24 mouse cellular contexts compared by ENCODE assay signal in genomic region chr10:53052521-53052920, GRCm38 (mm10).
DNase-seq lines count a peak whose midpoint lies in the region; ATAC-seq lines count a peak whose summit lies in the region.
"Had no signal": no experiment of that assay in that cellular context is flagged by ENCODE, and none has a peak within 500 bp of the region (broad histone marks: within the 10 kb centered on the region; RNA-seq: fewer than 3 reads in every experiment).

No protein-coding gene starts in this region.

- H3K4me3 ChIP-seq in kidney, embryonic 15.5 days (replicated peaks): no peak overlapping the region
- no peak overlapping the region for H3K4me3 ChIP-seq in kidney, embryonic 16.5 days (ENCODE audit: low read length)
- H3K4me3 ChIP-seq: embryonic facial prominence, embryonic 10.5 days; embryonic facial prominence, embryonic 12.5 days; forebrain, embryonic 13.5 days; forebrain, embryonic 15.5 days had no signal

- no peak overlapping the region for H3K27ac ChIP-seq in kidney, embryonic 15.5 days
- no peak overlapping the region for H3K27ac ChIP-seq in kidney, embryonic 16.5 days (ENCODE audit: low read length)
- H3K27ac ChIP-seq: embryonic facial prominence, embryonic 10.5 days; embryonic facial prominence, embryonic 12.5 days; forebrain, embryonic 13.5 days; forebrain, embryonic 15.5 days had no signal

- H3K36me3 ChIP-seq in kidney, embryonic 15.5 days: no peaks in the 10 kb centered on the region
- no peaks in the 10 kb centered on the region for H3K36me3 ChIP-seq in kidney, embryonic 16.5 days (ENCODE audit: insufficient read depth, low read length)
- H3K36me3 ChIP-seq: embryonic facial prominence, embryonic 10.5 days; embryonic facial prominence, embryonic 12.5 days; G1E had no signal

- H3K9me3 ChIP-seq in kidney, embryonic 15.5 days (replicated peaks): peaks cover 9% of the 10 kb centered on the region; the same call in 1 of the 2 replicates
- no peaks in the 10 kb centered on the region for H3K9me3 ChIP-seq in kidney, embryonic 16.5 days (ENCODE audit: low read length)
- H3K9me3 ChIP-seq: embryonic facial prominence, embryonic 12.5 days had no signal

- no peaks in the 10 kb centered on the region for H3K27me3 ChIP-seq in kidney, embryonic 15.5 days
- H3K27me3 ChIP-seq in kidney, embryonic 16.5 days (ENCODE audit: insufficient read depth, low read length): no peaks in the 10 kb centered on the region
- H3K27me3 ChIP-seq: CH12.LX; embryonic facial prominence, embryonic 12.5 days; forebrain, embryonic 13.5 days; forebrain, embryonic 15.5 days; Patski had no signal

- H3K9ac ChIP-seq in kidney, embryonic 15.5 days: no peak overlapping the region
- no peak overlapping the region for H3K9ac ChIP-seq in kidney, embryonic 16.5 days (replicated peaks; ENCODE audit: low read length)
- H3K9ac ChIP-seq: embryonic facial prominence, embryonic 12.5 days; forebrain, embryonic 13.5 days; forebrain, embryonic 15.5 days had no signal

- no peak for ATAC-seq in kidney, embryonic 15.5 days (replicated peaks; ENCODE audit: low FRiP score)
- no peak for ATAC-seq in kidney, embryonic 16.5 days (ENCODE audit: low FRiP score, low TSS enrichment)
- ATAC-seq: activated CD4-positive, CD25-positive, alpha-beta regulatory T cell, adult 4 months; CD4-positive, CD25-positive, alpha-beta regulatory T cell, adult 4 months; forebrain, embryonic 13.5 days; forebrain, embryonic 15.5 days; Patski had no signal

- no peaks in the 10 kb centered on the region for H3K4me1 ChIP-seq in kidney, embryonic 15.5 days
- no peaks in the 10 kb centered on the region for H3K4me1 ChIP-seq in kidney, embryonic 16.5 days (ENCODE audit: insufficient read depth, low read length)
- H3K4me1 ChIP-seq: embryonic facial prominence, embryonic 10.5 days; embryonic facial prominence, embryonic 12.5 days; forebrain, embryonic 13.5 days; forebrain, embryonic 15.5 days had no signal

- DNase-seq in kidney, adult 11 months: peak; percentile 15
- DNase-seq in kidney, adult 8-10 months: peak; percentile 21 to 50
- DNase-seq in kidney, postnatal 36 days: peak; percentile 10 to 52
- DNase-seq in kidney, adult 18-20 months: no peak
- DNase-seq: adrenal gland, adult 8-10 months; adrenal gland, postnatal 14 days; adrenal gland, postnatal 36 days; B cell, adult 2 months; cerebellum, adult 11-12 months; cerebellum, adult 2 months; cerebellum, adult 9-10 months; cerebellum, postnatal 10 days; cerebellum, postnatal 25 days had no signal

- H3K4me2 ChIP-seq in kidney, embryonic 15.5 days: no peak overlapping the region
- H3K4me2 ChIP-seq in kidney, embryonic 16.5 days (replicated peaks; ENCODE audit: low read depth, low read length): no peak overlapping the region
- H3K4me2 ChIP-seq: embryonic facial prominence, embryonic 12.5 days; forebrain, embryonic 13.5 days; forebrain, embryonic 15.5 days had no signal
